Mouse (Mus musculus) T-helper 1 cell (primary cell): ENCODE data around the gene Exoc4.

Experiments
- in situ Hi-C: fragments of 300-600 bp; cut with MboI, MseI; formaldehyde crosslinking; loops from one replicate; pipeline ENCODE4 v1.15.1; 2025; ENCODE audit warnings: high pct_unique_total_duplicates

The Exoc4 gene

DNA sequence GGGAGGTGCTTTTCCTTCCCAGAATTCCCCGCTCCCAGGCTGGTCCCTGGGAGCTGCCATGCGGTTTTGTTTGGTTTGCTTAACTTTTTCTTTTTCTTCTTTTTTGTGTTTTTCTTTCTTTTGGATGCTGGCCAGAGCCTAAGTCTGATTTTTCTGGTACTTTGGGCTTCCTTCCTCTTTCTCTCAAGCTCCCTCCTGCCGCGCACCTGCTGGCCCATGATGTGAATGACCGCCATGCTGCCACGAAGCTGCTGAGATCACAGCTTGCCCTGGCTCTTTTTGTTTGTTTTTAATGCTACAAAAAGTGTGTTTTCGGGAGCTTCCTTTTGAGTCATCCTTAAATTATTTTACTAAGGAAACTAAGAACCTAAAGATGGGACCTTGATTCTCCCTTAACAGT is 751.8 kb downstream of the Exoc4 start:
- in situ Hi-C loops, result no loop called here

DNA sequence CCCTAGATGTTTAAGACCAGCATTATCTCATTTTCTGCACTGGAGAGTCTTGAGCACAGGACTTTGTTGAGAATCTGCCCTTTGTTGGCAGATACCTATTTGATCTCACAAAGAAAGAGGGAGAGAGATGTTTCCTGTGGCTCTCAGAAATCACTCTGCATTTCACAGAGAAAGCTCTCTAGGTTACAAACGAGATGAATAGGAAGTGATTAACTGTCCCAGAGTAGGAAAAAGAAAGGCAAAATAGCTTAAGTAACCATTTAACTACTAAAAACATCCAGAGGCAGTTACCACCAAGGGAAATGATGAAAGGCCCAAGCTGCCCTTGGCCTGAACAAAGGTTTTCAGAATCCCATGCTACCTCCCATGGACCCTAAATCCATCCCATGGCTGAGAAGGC is 754.1 kb downstream of the Exoc4 start:
- in situ Hi-C loops, result no loop called here

DNA sequence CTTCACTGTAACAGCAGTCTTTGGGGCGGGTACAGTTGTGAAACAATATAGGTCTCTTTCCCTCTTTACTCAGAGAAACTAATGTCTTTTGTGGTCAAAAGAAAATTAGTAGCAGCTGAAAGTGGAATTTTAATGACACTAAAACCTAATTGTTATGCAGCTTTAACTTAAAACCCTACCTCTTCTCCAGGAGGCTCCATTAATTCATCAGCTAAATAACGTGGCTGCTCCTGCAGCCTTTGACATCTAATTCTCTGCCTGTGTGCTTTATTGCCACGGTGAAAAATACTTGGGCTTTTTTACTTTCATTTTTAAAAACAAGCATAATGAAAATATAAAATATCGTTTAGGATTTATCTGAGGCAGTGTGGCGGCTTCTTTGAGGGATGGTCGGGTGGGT is 764.6 kb downstream of the Exoc4 start:
- in situ Hi-C loops, result no loop called here
